Mouse (Mus musculus) ES-E14 (cell line): ENCODE data around the gene Mrpl45. TPM values are rescaled to one million over a fixed set of nuclear protein-coding genes. Genes with fewer than 3 reads are reported as not detected.

Experiments used
- DNase-seq: peaks from one replicate; pipeline ENCODE4 v3.0.0-alpha.2; 2013; ENCODE audit warnings: low read depth, low spot score
- H3K27ac ChIP-seq: 2 replicates; pipeline ENCODE4 v1.5.1; 2012; ENCODE audit warnings: low read depth, mild to moderate bottlenecking, low read length, moderate library complexity, mixed read lengths; ENCODE audit not compliant: poor library complexity, insufficient read depth, severe bottlenecking
- H3K36me3 ChIP-seq: 2 replicates; pipeline ENCODE4 v1.6.1; 2012; ENCODE audit warnings: mild to moderate bottlenecking, low read length, moderate library complexity, mixed read lengths; ENCODE audit not compliant: control insufficient read depth, poor library complexity, insufficient read depth, severe bottlenecking
- H3K4me1 ChIP-seq, 2 experiments: fragments of 150-350 bp in 1 of 2; sonication (generic) in 1 of 2; 2 replicates each; pipeline ENCODE4 v1.6.1; 2012; ENCODE audit warnings: low read length in 2 of 2, mild to moderate bottlenecking in 1 of 2, mixed read lengths in 1 of 2; ENCODE audit not compliant: control insufficient read depth in 2 of 2, insufficient read depth in 2 of 2, poor library complexity in 1 of 2
- H3K4me3 ChIP-seq, 2 experiments: fragments of 150-350 bp in 1 of 2; sonication (generic) in 1 of 2; 2 replicates each; pipeline ENCODE4 v1.5.1; 2012; ENCODE audit warnings: low read length in 2 of 2, low read depth in 1 of 2, mild to moderate bottlenecking in 1 of 2, mixed read lengths in 1 of 2; ENCODE audit not compliant: insufficient read depth in 1 of 2, poor library complexity in 1 of 2, severe bottlenecking in 1 of 2
- H3K9ac ChIP-seq: 2 replicates; pipeline ENCODE4 v1.6.1; 2012; ENCODE audit warnings: low read depth, mild to moderate bottlenecking, low read length, mixed read lengths; ENCODE audit not compliant: poor library complexity, insufficient read depth, severe bottlenecking
- H3K9me3 ChIP-seq: fragments of 150-350 bp; sonication (generic); 2 replicates; pipeline ENCODE4 v1.6.1; 2012; ENCODE audit warnings: low read depth, mild to moderate bottlenecking, low read length; ENCODE audit not compliant: control insufficient read depth, insufficient read depth
- CHD2 ChIP-seq: IDR thresholded peaks from 2 replicates; pipeline ENCODE4 v1.6.1; 2014; ENCODE audit warnings: mild to moderate bottlenecking, low read depth, low read length, inconsistent platforms
- HCFC1 ChIP-seq: IDR thresholded peaks from 2 replicates; pipeline ENCODE4 v1.6.1; 2012; ENCODE audit warnings: low read length, inconsistent platforms, borderline replicate concordance; ENCODE audit not compliant: insufficient read depth
- MAFK ChIP-seq: IDR thresholded peaks from 2 replicates; pipeline ENCODE4 v1.6.1; 2014; ENCODE audit warnings: mild to moderate bottlenecking, low read depth, low read length, inconsistent platforms; ENCODE audit not compliant: insufficient read depth
- ZC3H11A ChIP-seq: IDR thresholded peaks from 2 replicates; pipeline ENCODE4 v1.6.1; 2012; ENCODE audit warnings: low read depth, mild to moderate bottlenecking, inconsistent platforms, low read length, borderline replicate concordance
- ZNF384 ChIP-seq: IDR thresholded peaks from 2 replicates; pipeline ENCODE4 v1.6.1; 2012; ENCODE audit warnings: low read depth, low read length, inconsistent platforms
- in situ Hi-C, 2 experiments: fragments of 600-800 bp; cut with MboI; formaldehyde crosslinking; loops; one replicate each; pipeline ENCODE4 v1.15.1; 2025; ENCODE audit warnings: low sequenced_read_pairs in 2 of 2, inconsistent platforms in 1 of 2; ENCODE audit not compliant: unreplicated experiment in 2 of 2
- total RNA-seq: library from RNA; depleted of rRNA; stranded (reverse); fragments of 300-350 nt; gene quantifications from 2 replicates; pipeline ENCODE4 v1.2.3, GENCODE M21; 2012

Gene Mrpl45
- total RNA-seq, 1 experiment: 76.8 TPM

GRCm38 (mm10) chr11:97279405-97280215 lies 35.9 kb upstream of the Mrpl45 start:
- Histone ChIP-seq H3K9me3 (no peaks in the 10 kb centered on the region), H3K4me3 (peak overlapping the region; percentile 82 to 97), H3K36me3 (no peaks in the 10 kb centered on the region), H3K4me1 (peaks cover 10 to 19% of the 10 kb centered on the region in 2 experiments), H3K27ac (peak overlapping the region; percentile 98), H3K9ac (peak overlapping the region; percentile 95)
- in situ Hi-C loops: no loop called here
- peak; percentile 95 for DNase-seq
- TF ChIP-seq ZC3H11A: no peak
- TF ChIP-seq ZNF384: no peak
- peak; percentile 46; the same call in 1 of the 2 replicates for TF ChIP-seq HCFC1

DNA sequence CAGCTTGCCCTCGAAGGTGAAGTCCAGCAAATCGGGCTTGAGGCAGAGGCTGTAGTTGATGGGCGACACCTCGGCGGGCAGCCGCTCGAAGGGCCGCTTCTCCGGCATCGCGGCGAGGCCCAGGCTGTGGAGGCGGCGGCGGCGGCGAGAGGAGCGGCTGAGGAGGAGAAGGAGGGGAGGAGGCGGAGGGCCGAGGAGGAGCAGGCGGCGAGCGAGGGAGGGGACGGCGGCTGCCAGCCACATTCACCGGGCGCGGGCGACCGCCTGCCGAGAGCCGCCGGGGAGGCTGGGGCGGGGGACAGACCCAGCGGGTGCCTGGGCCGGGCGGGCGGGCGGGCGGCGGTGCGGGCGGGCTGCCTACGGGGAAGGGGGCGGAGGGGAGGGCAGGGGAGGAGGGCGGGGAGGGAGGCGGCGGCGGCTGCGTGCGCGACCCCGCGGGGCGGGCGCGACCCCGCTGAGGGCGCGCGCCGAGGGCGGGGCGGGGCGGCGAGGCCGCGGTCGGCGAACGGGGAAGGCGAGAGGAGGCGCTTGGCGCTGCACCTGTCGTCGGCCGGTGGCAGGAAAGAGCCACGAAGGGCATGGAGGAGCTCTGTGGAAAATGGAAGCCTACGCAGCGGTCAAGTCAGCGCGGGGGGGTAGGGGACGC lies 35.2 kb upstream of the Mrpl45 start, which contains the start of gene Npepps:
Npepps (minus strand) TSS at position 423 of the 646 bp plus-strand sequence.
- no peak for DNase-seq
- in situ Hi-C loops: no loop called here
- TF ChIP-seq ZC3H11A: no peak
- TF ChIP-seq ZNF384: no peak
- H3K36me3 ChIP-seq: no peaks in the 10 kb centered on the region
- H3K9ac ChIP-seq: peak within 1 kb of the TSS; percentile 95
- H3K4me3 ChIP-seq: peak within 1 kb of the TSS; percentile 88 to 97
- no peaks in the 10 kb centered on the region for H3K9me3 ChIP-seq
- peaks cover 10 to 23% of the 10 kb centered on the region in 2 experiments for H3K4me1 ChIP-seq
- peak within 1 kb of the TSS; percentile 98 for H3K27ac ChIP-seq

DNA sequence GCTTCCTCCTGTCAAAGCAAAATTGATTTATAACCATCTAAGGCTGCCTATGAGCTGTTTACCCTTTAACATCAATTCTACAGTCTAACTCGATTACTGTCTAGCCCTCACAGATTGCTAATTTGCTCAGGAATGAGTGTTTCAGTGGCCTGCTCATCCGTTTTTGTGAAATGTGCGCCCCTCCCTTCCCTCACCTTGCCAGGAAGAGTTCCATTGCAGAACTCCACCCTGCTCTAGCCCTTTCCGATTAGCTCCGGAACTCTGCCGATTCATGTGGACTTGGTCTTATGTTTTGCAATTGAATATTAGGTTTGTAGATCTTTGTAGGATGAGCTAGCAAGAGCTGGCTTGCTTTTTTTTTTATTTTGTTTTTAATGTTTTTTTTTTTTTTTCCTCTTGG lies 33.3 kb upstream of the Mrpl45 start:
- in situ Hi-C loops: no loop called here
- Histone ChIP-seq H3K4me3 (peak overlapping the region; percentile 11 to 38; a peak in 3 of 4 replicates), H3K4me1 (peaks cover 12 to 16% of the 10 kb centered on the region in 2 experiments), H3K27ac (peak overlapping the region; percentile 67; the same call in 1 of the 2 replicates), H3K9ac (peak overlapping the region; percentile 59; the same call in 1 of the 2 replicates), H3K36me3 (no peaks in the 10 kb centered on the region), H3K9me3 (no peaks in the 10 kb centered on the region)
- no peak for DNase-seq
- no peak for TF ChIP-seq CHD2
- TF ChIP-seq HCFC1: no peak
- no peak for TF ChIP-seq ZC3H11A
- no peak for TF ChIP-seq MAFK
- no peak for TF ChIP-seq ZNF384

DNA sequence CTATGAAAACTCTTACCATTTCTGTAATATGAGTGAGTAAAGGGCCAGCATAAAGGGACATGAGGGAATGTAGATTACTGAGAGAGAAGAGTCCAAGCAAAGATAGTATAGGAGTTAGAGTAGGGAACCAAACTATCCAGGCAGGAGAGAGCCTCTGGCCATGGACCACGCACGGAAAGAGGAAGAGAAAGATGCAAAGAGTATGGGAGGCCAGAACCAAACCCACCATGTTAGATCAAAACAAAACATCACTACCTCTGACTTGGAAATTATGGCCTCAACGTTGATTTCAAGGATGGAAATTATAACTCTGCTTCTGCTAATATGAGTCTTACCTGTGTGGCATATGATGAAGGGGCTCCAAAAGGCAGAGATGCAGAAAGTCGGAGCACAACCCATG lies 30.7 kb upstream of the Mrpl45 start:
- H3K9me3 ChIP-seq: no peaks in the 10 kb centered on the region
- DNase-seq: no peak

More for the DNA sequence above, 30.7 kb upstream of the Mrpl45 start:
- H3K27ac ChIP-seq: no peak overlapping the region
- in situ Hi-C loops: no loop called here
- no peak for TF ChIP-seq ZNF384
- TF ChIP-seq MAFK: no peak
- TF ChIP-seq HCFC1: no peak
- TF ChIP-seq ZC3H11A: no peak
- no peak overlapping the region for H3K9ac ChIP-seq
- no peaks in the 10 kb centered on the region for H3K36me3 ChIP-seq
- H3K4me1 ChIP-seq: peaks cover 18 to 19% of the 10 kb centered on the region in 2 experiments
- no peak overlapping the region for H3K4me3 ChIP-seq
